Mouse (Mus musculus) granulocyte monocyte progenitor cell, adult 5-6 weeks (primary cell): ENCODE data around the gene Ptprb. TPM values are rescaled to one million over a fixed set of nuclear protein-coding genes. Genes with fewer than 3 reads are reported as not detected.

Experiments
- ATAC-seq: replicated peaks from 2 replicates; pipeline ENCODE4 v1.8.0; 2016; ENCODE audit warnings: mild to moderate bottlenecking, moderate TSS enrichment, inconsistent platforms; ENCODE audit not compliant: poor library complexity, severe bottlenecking
- total RNA-seq, 2 experiments: library from RNA; stranded (forward) in 1 of 2; stranded (reverse) in 1 of 2; fragments of 200-712, 200-1000 nt in 1 of 2; fragments of >200 nt in 1 of 2; fragmentation: Nextera tagmentation in 1 of 2; gene quantifications; 2 replicates each; pipeline ENCODE4 v1.2.3; 2014 to 2017

The Ptprb gene
- total RNA-seq, 2 experiments from 2014 or later, result not detected

DNA sequence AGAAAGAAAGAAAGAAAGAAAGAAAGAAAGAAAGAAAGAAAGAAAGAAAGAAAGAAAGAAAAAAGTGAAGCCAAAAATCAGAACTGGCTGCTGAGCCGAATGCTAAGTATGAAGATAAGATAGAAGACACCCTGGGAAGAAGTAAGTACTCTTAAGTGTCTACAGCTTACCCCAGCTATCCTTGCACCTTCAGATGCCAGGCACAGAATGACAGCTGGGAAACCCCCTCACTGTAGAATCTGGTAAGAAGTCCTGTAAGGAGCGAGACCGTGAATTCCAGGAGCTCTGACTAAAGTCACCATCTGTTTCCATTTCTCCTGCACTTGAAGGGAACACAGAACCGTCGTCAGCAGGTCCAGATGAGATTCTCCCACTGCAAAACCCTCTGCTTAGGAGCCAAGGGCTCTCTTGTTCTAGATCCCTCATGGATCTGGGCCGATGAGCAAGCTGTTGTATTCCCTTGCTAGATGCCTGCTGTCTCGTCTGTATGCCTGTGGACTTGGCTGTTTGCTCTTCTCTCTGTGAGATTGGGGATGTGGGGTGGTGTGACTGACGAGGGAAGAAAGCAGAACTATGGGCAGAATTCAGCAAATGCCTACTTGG lies 15.9 kb downstream of the Ptprb start:
- ATAC-seq, result 0 out of 2 replicates have a peak, but pooled peaks have one; percentile 19

DNA sequence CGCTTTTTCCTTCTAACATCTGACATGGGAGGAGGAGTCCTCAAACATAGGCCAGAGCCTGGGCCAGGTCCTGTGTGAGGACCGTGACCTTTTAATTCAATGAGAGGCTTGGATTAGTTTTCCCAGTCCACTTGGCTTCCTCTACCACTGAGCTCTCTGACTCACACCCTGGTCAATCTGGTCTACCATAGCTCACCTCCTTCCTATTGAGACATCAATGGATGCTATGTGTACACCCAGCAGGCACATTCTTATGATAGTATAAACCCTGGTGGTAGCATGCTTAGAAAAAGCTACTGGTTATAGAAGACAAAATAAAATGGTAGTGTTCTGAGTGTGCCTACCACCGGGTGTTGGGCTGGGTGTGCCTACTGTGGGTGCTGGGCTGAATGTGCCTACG lies 21.1 kb downstream of the Ptprb start:
- ATAC-seq, result no peak

DNA sequence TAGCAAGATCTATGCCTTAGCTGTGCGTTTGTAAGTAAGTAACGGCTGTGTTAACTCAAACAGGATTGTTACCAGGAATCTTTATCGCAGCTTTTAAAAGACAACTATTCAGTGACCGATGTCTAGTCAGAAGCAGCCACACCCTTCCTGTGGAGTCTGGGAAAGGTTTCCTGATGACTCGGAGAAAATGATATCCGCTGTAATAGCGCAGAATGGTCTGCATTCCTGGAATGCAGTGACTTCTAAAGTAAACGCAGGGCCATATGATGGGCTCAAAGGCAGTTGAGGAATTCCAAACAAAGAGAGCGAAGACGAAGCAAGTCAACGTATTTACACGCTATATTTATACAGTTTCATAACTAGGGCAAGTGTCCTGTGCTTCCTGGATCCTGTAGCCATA lies 22.5 kb downstream of the Ptprb start:
- no peak for ATAC-seq

DNA sequence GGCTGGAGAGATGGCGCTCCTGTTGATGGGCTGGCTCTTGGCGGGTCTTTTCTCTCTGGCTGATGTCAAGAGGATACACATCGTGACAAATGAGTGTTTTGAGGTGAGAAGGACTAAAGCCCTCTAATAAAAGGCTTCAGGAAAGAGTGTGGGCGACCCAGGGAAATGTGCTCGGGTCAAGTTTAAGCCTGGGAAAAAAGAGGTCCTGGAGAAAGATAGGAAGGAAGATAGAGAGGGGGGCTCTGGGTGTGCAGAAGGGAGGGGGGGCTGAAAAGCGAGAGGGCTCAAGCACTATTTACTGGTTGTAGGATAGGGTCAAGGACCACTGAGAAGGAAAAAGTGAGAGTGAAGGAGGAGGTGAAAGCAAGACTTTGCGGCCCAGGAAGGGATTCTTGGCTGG lies 25.5 kb downstream of the Ptprb start:
- no peak for ATAC-seq

GRCm38 (mm10) chr10:116301258-116301657 lies 25.9 kb downstream of the Ptprb start:
- ATAC-seq, result peak; percentile 81

GRCm38 (mm10) chr10:116304355-116304754 lies 29.0 kb downstream of the Ptprb start:
- no peak for ATAC-seq

DNA sequence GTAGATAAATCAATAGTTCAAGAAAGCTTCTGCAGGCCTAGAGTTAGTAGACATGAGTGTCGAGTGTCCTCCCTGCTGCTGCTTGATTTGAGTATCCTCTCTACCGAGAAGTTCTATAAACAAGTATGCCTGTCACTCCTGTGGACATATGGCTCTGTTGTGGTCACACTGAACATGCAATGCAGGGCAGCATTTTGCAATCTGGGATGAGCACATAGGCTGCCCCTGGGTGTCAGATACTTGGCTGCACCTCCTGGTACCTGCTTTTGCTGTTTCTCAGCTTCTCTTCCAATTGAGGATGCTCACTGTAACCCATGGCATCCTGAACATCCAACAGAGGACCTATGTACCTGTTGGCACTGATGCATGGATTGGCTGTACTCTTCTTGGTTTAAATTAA lies 34.1 kb downstream of the Ptprb start:
- no peak; the same call in 1 of the 2 replicates for ATAC-seq

DNA sequence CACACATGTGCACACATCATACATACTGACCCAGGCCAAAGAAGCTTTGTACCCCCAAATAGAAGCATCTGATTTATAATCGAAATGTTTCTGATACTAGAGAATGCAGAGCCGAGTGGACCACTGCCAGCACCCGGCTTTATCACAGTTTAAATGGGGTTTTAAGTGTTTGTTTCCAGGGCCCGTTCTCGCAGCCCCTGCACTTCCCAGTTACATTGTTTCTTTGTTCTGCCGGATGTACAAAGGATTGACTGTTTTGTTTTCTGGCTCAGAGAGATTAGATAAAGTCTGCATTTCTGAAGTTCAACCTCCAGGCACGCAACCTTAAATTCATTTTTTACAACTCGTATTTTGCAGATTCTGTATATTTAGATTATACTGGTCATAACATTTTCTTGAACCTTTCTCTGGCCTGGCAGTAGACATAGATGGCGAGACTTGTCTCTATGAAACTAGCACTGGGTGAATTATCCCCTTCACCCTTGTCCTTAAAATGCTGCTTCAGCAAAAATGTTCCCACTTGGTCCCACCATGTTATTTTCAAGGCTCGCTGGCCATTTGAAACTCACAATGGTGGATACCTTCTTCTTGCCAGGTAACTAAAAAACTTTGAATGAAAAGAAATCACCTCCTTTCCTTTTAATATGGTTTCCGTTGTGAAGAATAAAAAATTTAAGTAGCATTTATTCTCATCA lies 35.3 kb downstream of the Ptprb start:
- no peak for ATAC-seq

DNA sequence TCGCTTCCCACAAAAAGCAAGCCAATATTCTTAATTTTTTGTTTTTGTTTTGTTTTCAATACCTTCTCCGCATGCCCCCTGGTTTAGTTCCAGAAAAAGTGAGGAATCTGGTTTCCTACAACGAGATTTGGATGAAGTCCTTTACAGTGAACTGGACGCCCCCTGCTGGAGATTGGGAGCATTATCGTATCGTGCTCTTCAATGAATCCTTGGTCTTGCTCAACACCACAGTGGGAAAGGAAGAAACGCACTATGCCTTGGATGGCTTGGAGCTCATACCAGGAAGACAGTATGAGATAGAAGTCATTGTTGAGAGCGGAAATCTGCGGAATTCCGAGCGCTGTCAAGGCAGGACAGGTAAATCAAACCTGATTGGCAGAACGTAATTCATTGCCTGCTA lies 43.9 kb downstream of the Ptprb start:
- ATAC-seq, result peak; percentile 95

DNA sequence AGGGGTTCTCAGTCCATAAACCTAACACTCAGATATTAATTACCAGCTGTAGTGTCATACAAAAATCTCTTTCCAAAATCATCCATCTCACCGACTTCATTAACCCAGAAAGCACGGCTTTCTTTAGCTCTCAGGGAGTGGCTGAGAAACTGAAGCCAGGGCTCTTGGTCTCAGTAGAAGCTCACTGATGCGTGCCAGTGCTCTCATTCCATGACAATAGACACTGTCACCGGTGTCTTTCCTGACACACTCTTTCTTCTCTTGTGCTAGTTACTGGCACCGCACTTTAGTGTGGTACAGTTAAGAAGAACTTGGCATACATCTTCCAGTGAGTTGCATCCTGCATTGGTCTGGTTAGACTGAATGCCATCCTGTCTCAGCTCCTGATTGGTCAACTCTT lies 53.8 kb downstream of the Ptprb start:
- ATAC-seq, result no peak

DNA sequence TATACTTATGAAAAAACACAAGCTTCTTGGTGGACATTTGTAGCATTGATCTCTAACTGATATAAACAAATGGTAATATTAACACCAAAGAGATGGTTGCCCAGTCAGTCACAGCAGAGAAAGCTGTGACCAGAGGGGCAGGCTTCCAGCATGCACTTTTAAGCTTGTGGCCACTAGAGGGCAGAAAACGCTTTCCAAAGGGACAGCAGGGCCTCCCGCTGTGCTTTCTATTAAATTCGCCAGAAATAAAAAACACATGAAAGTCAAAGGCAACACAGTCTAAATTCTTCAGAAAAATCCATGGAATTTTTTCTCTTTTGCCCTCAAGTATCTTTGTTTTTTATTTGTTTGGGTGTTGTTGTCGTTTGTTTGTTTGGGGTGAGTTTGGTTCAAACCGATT lies 55.1 kb downstream of the Ptprb start:
- ATAC-seq, result peak; percentile 88

DNA sequence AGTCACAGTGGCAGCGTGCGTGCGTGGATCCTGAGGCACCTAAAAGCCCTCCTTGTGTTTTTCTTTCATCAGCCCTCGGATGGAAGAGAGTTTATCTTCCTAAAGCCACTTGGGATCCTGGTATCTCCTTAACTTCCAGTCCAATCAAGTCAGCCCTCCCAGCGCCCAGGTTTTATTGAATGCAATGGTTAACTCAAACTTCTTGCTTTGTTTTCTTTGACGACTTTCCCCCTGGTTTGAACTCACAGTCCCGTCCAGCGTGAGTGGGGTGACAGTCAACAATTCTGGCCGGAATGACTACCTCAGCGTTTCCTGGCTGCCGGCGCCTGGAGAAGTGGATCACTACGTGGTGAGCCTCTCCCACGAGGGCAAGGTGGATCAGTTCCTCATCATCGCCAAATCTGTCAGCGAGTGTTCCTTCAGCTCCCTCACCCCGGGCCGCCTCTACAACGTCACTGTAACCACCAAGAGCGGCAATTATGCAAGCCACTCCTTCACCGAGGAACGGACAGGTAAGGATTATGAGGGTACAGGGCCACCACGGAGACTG lies 55.7 kb downstream of the Ptprb start:
- ATAC-seq, result no peak

DNA sequence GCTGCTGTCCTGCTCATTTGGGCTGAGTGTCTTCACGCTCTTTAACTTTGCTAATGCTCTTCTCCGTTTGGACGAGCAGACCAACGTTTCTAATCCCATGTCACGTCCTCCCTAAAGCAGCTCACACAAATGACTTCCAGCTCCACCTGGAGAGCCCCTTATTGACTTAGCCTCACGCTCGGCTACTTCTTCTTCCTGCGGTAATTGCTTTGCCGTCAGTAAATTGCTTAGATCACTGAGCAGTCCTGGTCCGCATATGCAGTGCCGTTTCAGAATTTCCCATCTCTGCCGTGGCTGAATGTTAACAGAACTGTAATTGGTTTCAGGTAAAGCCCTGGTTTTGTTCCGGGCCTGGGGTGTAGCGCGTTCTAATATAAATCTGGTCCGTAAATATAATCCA lies 58.3 kb downstream of the Ptprb start:
- no peak for ATAC-seq

- no peak for ATAC-seq
These were observed 58.8 kb downstream of the Ptprb start for GRCm38 (mm10) chr10:116334120-116334519.

DNA sequence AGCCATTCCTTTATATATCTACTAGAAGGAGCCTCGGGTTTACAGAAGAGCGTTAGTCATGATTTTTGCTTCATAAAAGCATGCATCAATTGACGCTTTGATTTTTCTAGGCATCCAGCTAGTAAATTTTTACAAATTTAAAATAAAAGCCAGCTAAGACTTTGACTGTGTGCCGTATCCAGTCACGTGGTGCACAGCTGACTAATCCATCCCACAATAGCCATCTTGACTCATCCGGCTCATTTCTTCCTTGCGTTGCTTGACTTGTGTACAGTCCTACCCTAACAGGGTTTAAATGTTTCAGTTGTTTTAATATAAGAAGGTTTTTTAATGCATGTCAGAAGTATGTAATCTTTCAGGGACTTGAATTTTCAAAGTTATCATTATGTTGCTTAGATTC lies 60.0 kb downstream of the Ptprb start:
- ATAC-seq, result no peak

GRCm38 (mm10) chr10:116341194-116341593 lies 65.9 kb downstream of the Ptprb start:
- no peak for ATAC-seq

- no peak for ATAC-seq
These were observed 71.4 kb downstream of the Ptprb start for GRCm38 (mm10) chr10:116346618-116347184.

GRCm38 (mm10) chr10:116349004-116349403 lies 73.7 kb downstream of the Ptprb start:
- ATAC-seq, result no peak

DNA sequence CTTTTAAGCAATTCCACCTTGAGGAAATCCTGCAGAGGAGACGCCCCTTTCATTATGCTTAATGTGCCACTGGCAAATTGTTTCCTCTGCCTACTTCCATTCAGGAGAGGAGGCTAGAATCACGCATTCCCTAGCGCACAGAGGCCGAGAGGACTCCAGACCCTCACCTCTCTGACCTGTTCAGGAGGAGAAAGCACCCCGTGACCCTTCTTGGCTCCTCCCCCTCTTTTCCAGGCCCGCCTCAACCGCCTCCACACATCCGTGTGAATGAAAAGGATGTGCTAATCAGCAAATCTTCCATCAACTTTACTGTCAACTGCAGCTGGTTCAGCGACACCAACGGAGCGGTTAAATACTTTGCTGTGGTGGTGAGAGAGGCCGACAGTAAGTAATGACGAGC lies 75.2 kb downstream of the Ptprb start:
- ATAC-seq, result no peak

- no peak for ATAC-seq
These were observed 79.0 kb downstream of the Ptprb start for GRCm38 (mm10) chr10:116354372-116354771.

DNA sequence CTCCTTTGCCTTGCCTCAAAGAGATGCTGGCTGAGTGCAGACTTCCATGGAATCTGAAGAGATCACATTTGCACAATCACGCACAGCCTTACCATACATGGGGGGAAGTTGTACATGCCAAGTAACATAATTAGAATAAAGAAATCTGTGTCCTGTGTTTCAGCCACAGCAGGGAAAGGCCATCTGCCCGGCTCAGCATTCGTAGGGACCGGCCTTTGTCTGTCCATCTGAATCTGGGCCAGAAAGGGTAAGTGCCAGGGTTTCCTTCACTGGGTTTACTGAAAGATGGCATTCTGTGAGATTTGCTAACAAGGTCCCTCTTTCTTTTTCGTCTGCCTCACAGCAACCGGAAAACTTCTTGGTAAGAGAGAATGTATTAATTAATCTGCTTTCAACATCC lies 86.9 kb downstream of the Ptprb start:
- ATAC-seq, result no peak

- no peak for ATAC-seq
These were observed 87.3 kb downstream of the Ptprb start for GRCm38 (mm10) chr10:116362645-116363044.
